Mouse (Mus musculus) MEL (cell line): ENCODE measurements at regions not wholly inside any gene's neighbourhood (a gene's known extent, or its start where the extent isn't known, plus 50 kb on each side); places are given as distances from the start of the nearest gene placed in this dataset.

Source experiments
- CTCF ChIP-seq, 3 experiments: IDR thresholded peaks in 2 of 3; conservative IDR thresholded peaks in 1 of 3; 2 replicates each; pipeline ENCODE4 v1.5.1; 2011 to 2012; ENCODE audit warnings: low read length in 3 of 3, low read depth in 2 of 3, mild to moderate bottlenecking in 2 of 3, improper control_type of control experiment in 1 of 3, inconsistent platforms in 1 of 3, mixed read lengths in 1 of 3, moderate library complexity in 1 of 3; ENCODE audit not compliant: control insufficient read depth in 1 of 3, insufficient read depth in 1 of 3, poor library complexity in 1 of 3, severe bottlenecking in 1 of 3
- EP300 ChIP-seq, 2 experiments: IDR thresholded peaks; 2 replicates each; pipeline ENCODE4 v1.6.1; 2011; ENCODE audit warnings: improper control_type of control experiment in 2 of 2, low read length in 2 of 2, low read depth in 1 of 2, mild to moderate bottlenecking in 1 of 2
- MAFK ChIP-seq: IDR thresholded peaks from 2 replicates; pipeline ENCODE4 v1.6.1; 2011; ENCODE audit warnings: low read depth, mild to moderate bottlenecking, low read length, improper control_type of control experiment, borderline replicate concordance
- MAX ChIP-seq: IDR thresholded peaks from 2 replicates; pipeline ENCODE4 v1.6.1; 2011; ENCODE audit warnings: low read length, improper control_type of control experiment
- RAD21 ChIP-seq: IDR thresholded peaks from 2 replicates; pipeline ENCODE4 v1.6.1; 2011; ENCODE audit warnings: mild to moderate bottlenecking, low read depth, low read length, improper control_type of control experiment
- ZKSCAN1 ChIP-seq: IDR thresholded peaks from 2 replicates; pipeline ENCODE4 v1.6.1; 2012; ENCODE audit warnings: low read depth, mild to moderate bottlenecking, inconsistent platforms, low read length, improper control_type of control experiment, moderate library complexity
- ZMIZ1 ChIP-seq: IDR thresholded peaks from 2 replicates; pipeline ENCODE4 v1.6.1; 2012; ENCODE audit warnings: low read depth, mild to moderate bottlenecking, inconsistent platforms, low read length, improper control_type of control experiment, moderate library complexity
- ZNF384 ChIP-seq: IDR thresholded peaks from 2 replicates; pipeline ENCODE4 v1.6.1; 2012; ENCODE audit warnings: low read depth, mild to moderate bottlenecking, inconsistent platforms, low read length, improper control_type of control experiment

DNA sequence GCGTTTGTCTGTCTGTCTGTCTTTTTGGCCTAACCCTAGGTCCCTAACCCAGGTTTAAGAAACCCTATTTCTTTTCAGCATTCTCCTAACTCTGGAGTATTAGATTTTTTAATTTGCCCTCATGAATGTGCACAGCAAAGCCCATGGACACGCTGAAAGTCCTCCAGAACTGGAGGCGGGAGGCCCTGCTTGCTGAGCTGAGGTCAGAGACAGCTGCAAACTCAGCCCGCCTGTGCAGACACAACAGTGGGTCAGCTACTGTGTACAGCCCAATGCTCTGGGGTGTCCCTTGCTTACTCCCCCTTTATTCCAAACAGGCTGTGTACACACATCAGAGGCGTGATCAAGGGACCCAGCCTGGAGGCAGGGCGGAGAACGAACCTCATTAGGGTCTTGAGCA is 76.8 kb downstream of the Cd83 start:
- TF ChIP-seq RAD21 (no peak), ZNF384 (no peak), MAFK (no peak), ZMIZ1 (no peak), CTCF (IDR thresholded peaks at IDR 0.05 in 2 of 3, conservative IDR thresholded peaks at IDR 0.05 in 1 of 3; ENCODE audit: control insufficient read depth in 1 of 3, insufficient read depth in 1 of 3, low read depth in 2 of 3, low read length in 3 of 3, poor library complexity in 1 of 3, severe bottlenecking in 1 of 3) (no peak), MAX (no peak), ZKSCAN1 (no peak), EP300 (IDR thresholded peaks at IDR 0.05; ENCODE audit: low read depth in 1 of 2, low read length in 2 of 2) (no peak)
